Mouse (Mus musculus): ENCODE measurements at regions not wholly inside any gene's neighbourhood (a gene's known extent, or its start where the extent isn't known, plus 50 kb on each side); places are given as distances from the start of the nearest gene placed in this dataset.

GRCm38 (mm10) chr1:90478839-90479238, 123.9 kb upstream of the Cops8 start:
- TF ChIP-seq CTCF (IDR thresholded peaks at IDR 0.05; ENCODE audit: low read depth, low read length) (no peak), TAL1 (conservative IDR thresholded peaks at IDR 0.05; ENCODE audit: low read depth, low read length) (no peak), GATA1 (IDR thresholded peaks at IDR 0.05; ENCODE audit: borderline replicate concordance, low read length) (no peak), POLR2AphosphoS5 (IDR thresholded peaks at IDR 0.05; ENCODE audit: insufficient replicate concordance, low read depth, low read length) (no peak)
